Mouse (Mus musculus): ENCODE measurements at regions not wholly inside any gene's neighbourhood (a gene's known extent, or its start where the extent isn't known, plus 50 kb on each side); places are given as distances from the start of the nearest gene placed in this dataset.

DNA sequence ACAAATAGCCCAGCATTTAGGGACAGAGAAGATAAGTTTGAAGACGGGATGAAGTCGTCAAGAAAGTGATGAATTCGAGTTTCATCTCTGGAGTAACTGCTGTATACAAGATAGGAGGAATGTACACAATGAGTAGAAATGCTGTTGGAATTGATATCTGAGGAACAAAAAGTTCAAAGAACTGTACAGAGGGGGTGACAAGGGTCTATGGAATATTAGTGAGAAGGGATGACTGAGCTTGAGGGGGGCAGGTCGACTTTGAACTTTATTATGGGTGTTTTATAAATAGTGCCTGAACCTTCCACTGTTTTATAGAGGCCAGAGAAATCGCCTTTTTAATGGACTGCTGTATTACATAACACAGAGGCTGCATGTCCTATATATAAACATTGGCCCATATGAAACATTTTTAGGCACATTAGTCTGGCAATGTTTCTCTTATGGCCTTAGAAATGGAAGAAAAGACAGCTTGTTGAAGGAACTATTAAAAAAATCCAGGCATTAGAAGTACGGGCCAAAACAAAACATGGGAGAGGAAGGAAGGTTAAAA lies 59.7 kb upstream of the Slc8a1 start:
- 83% methylated on average over 6 of the region's 6 CpGs for WGBS
- no peak overlapping the region for H3K27ac ChIP-seq (ENCODE audit: low read depth, low read length)
- ATAC-seq (ENCODE audit: low read depth) = no peak
- no peaks in the 10 kb centered on the region for H3K4me1 ChIP-seq (ENCODE audit: control insufficient read depth, insufficient read depth, low read length)
- H3K9me3 ChIP-seq (ENCODE audit: control insufficient read depth, low read length) = no peaks in the 10 kb centered on the region
- H3K4me2 ChIP-seq (ENCODE audit: low read depth, low read length) = no peak overlapping the region
- no peaks in the 10 kb centered on the region for H3K36me3 ChIP-seq (ENCODE audit: control insufficient read depth, insufficient read depth, low read length)
- no peak overlapping the region for H3K9ac ChIP-seq (replicated peaks; ENCODE audit: low read depth, low read length)
- no peak overlapping the region for H3K4me3 ChIP-seq (ENCODE audit: low read depth, low read length)
- no peaks in the 10 kb centered on the region for H3K27me3 ChIP-seq (ENCODE audit: control insufficient read depth, insufficient read depth, low read length)

DNA sequence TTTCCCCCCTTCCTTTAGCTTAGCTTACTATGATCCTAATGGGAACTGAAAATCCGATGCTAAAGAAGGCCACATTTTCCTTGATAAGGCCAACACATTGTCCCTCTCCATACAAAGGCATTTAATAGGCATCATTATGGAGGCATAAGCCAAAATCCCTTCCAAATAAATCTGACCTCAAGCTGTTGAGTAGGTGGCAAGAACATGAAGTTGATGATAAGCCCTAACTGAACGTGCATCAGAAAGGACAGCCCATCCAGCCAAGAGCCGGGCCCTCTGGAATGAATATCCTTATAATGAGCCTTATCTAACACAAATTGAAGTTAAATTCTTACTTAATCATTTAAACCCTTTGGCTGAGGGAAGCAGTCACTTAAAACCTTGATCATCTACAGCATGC lies 50.6 kb upstream of the Slc8a1 start:
- 94% methylated on average over 3 of the region's 3 CpGs for WGBS
- Histone ChIP-seq H3K4me1 (ENCODE audit: control insufficient read depth, insufficient read depth, low read length) (no peaks in the 10 kb centered on the region), H3K4me2 (ENCODE audit: low read depth, low read length) (no peak overlapping the region), H3K4me3 (ENCODE audit: low read depth, low read length) (no peak overlapping the region), H3K9me3 (ENCODE audit: control insufficient read depth, low read length) (no peaks in the 10 kb centered on the region), H3K27me3 (ENCODE audit: control insufficient read depth, insufficient read depth, low read length) (no peaks in the 10 kb centered on the region), H3K36me3 (ENCODE audit: control insufficient read depth, insufficient read depth, low read length) (no peaks in the 10 kb centered on the region), H3K9ac (replicated peaks; ENCODE audit: low read depth, low read length) (no peak overlapping the region), H3K27ac (ENCODE audit: low read depth, low read length) (no peak overlapping the region)
- ATAC-seq (ENCODE audit: low read depth) = no peak

Measured in neural tube, embryonic 14.5 days (tissue).